Mouse (Mus musculus) left cerebral cortex, adult 11 months (tissue): ENCODE measurements around the gene Rgs3.

ENCODE experiments used
- DNase-seq: peaks from one replicate; pipeline ENCODE4 v3.0.0; 2022; ENCODE audit warnings: low spot score

The Rgs3 gene

DNA sequence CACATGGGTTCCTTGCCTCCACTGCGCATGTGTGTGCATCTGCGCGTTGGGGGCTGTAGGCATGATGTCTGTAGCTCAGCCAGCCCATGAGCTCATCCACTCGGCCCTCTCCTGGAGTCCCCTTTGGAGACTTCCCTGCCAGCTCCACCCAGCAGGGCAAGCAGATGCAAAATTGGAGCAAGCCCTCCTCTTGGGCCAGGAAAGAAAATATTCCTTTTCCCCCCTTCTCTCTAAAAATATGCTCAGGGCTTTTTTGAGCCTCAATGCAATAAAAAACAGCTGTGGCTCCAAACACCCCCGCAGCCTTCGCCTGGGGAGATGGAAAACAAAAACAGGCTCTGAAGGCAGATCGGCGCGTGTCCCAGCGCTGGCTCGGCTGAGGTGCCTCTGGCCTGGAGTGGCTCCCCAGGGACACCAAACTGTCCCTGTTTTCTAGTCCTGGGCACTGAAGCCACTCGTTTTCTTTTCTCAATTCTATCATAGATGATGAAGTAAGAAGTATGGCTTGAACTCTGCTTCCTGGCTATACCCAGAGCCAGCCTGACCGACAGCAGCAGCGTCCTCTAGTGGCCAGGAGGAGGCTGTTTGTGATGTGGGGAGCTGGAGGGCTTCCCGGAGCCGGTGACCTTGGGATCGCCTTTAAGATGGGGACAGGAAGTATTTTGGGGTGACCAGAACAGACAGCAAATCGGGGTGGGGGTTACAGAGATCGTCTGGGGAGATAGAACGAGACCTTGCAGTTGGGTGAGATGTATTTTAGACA, 168.1 kb downstream of the Rgs3 start:
- no peak for DNase-seq

DNA sequence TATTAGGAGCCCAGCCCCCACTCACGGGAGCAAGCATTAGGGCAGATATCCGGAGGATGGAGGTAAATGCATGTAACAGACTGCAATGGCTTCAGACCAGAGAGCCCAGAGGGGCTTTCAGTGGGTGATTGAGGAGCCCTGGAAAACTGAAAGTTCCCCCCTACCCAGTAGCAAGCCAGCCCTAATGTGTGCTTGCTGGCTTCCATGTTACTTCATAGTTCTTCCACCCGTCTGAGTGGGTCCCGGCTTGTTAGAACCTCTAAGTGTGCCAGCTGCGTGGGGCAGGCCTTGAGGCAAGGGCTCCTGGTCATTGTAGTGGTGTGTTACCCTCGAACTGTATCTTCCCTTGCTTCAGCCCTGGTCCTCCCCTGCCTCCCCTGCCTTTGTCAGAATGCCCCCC, 168.8 kb downstream of the Rgs3 start:
- DNase-seq: no peak

DNA sequence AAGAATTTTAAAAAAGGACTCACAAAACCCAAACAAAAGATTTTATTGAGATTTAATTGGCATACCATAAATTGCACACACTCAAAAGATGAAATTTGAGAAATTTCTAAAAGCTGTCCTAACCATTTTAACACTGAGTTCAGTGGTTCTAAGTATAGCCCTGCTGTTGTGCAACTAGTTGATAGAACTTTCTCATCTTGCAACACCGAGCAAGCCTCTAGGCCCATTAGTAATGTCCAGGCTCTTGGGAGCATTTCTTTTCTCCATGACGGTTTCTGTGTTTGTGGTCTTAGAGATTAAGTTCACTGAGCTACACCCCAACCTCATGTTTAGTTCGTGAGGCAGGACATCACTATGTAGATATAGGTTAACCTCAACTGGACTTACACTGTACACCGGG, 169.5 kb downstream of the Rgs3 start:
- DNase-seq: no peak

DNA sequence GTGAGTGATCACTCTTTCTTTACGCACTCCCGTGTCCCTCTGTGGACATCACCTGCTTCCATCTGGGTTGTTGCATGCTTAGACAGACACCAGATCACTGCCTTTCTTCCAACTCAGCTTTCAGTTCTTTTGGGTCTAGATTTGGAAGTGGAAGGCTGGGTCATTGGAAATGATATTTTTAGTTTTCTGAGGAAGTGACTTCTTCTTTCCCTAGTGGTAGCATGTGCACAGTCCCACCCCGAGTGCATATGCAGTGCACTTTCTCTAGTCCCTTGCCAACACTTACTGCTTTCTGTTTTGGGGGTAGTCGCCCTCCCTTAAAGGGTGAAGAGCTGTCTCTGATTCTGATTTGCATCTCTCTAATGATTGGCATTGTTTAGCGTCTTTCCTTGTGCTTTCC, 170.3 kb downstream of the Rgs3 start:
- no peak for DNase-seq

DNA sequence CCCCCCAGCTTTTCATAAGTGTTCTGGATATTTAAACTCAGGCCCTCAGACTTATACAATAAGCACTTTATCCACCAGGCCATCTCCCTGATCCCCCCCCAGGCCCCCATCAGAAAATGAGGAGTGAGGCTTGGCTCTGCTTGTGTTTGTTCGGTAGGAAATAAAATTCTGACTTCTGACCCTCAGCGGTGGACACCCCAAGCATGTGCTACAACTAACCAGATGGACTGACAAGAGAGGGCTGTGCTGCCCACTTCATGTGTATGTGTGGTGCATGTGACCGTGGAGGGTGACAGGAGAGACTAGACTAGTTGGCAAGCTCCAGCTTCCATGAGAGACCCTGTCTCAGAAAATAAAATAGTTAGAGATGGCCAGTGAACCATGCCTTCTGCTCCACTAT, 171.2 kb downstream of the Rgs3 start:
- DNase-seq: no peak

DNA sequence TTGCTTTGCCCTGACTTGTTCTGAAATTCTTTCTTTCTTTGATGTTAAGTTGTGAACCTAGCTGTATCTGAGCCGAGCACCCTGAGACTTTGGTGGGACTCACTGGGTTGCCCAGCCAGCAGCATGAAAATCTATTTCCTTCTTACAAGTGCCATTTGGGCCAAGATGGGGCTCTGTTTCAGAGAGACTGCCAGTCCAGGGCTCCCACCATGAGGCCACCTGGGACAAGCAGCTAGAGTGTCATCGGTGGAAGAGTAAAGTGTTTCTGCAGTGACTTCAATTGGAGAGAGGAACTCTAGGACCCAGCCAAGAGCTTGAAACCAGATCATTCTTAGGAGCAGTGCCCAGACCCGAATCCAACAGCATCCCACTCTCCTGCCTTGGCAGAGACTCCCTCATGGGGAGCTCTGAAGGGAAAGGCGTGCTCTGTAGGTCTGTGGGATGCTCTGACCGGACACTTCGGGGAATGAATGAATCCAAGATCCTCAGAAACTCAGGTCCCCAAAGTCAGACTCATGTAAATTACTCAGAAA, 171.9 kb downstream of the Rgs3 start:
- no peak for DNase-seq

DNA sequence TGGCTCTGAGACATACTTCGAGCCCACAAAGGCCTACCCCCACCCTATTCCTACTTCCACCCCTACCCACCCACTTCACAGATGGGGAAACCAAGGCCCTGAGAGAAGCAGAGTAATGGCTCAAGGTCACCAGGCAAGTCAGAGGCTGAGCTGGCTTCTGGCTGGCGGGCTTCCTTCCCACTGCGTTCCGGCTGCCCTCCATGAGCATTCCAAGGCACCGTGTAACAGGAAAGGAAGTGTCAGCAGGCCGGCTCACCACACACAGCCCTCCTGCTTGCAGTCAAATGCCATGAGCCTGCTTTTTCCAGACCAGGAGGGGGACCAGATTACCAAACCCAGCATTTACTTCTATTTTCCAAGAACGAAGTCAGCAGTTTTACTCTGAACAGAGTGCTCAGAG, 172.4 kb downstream of the Rgs3 start:
- DNase-seq: no peak

DNA sequence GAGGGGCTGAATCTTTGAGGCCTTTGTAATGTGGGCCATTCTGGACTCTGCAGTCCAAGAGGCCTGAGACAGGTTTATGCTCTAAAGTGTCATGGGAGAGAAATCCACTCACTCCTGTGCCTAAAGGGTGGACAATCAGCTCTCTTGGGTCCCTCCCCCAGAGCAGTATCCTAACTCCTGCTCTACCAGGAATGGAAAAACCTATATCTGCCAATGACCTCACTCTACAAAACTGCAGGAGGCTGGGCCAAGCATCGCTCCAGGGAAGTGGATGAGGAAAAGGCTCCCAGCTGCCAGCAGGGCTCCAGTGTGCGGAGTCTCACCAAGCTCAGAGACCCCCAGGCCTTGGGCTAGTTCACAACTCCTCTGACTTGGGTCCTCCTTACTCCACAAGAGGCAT, 173.2 kb downstream of the Rgs3 start:
- no peak for DNase-seq

DNA sequence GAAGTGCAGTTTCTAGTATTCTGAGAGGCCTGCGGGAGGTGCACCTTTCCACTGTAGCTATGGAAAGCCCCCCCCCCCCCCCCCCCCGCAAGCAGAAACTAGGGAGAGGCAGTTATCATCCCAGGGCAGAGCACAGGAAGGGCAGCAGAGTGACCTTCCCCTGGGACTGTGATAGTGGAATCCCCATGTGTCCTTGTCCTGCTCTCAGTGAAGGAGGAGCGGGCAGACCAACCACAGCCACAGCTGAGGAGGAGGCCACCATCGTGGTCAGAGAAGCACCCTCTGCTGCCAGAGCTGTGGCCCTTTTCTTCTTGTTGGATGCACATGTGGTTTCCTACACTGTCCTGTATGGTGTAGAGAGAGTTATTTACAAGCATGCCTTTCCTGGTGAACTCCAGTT, 174.3 kb downstream of the Rgs3 start:
- DNase-seq: no peak

DNA sequence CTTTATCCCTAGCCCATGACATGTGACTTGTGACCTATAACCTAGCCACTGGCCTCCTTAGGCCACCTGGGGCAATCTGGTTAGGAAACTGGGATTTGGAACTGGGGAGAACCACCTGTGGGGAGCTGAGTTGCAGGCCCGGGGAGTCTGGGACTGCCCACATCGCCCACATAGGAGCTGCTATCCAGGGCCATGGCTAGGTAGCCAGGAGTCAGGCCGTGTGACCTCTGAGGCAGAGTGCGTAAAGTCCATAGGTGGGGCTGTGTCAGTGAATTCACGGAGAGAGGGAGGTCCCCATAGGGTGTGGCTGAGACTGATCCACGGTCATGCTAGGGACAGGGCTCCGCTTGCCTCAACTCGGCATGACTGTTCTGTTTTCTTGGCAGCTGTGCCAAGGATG, 175.6 kb downstream of the Rgs3 start:
- DNase-seq: no peak

DNA sequence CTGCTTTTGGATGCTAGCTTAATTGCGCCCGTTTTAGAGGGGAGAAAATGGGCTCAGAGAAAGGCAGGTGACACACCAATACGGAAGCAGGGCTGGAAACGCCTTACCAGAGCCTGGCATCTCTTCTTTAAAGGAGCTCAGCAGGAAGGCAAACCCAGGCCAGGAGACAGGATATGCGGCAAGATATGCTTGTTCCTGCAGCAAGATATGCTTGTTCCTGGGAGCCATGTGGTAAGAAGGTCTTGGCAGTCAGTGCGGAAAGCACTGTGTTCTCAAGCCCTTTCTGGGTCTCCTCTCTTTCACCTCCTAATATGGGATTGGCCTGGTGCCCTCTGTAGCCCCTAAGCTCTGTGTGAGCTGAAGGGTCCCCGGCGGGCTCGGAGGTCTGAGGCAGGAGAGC, 176.2 kb downstream of the Rgs3 start:
- DNase-seq: no peak

DNA sequence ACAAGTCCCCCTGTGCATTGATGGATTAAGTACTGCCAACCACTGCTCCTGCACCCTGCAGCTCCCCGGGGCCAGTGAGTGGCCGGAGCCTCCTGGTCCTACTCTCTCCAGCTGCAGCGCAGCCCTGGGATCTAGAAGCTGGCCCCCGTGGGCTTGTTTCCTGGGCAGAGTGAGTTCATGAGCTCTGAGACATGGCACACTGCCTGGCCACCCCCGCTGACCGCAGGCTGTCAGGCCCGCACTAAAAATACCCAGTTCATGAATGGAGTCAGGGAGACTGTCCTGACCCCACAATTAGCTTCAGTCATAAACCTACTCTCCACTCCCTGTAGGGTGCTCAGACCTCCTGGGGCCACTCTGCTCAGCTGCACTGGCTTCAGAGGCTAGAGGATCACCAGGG, 176.8 kb downstream of the Rgs3 start:
- DNase-seq: no peak

DNA sequence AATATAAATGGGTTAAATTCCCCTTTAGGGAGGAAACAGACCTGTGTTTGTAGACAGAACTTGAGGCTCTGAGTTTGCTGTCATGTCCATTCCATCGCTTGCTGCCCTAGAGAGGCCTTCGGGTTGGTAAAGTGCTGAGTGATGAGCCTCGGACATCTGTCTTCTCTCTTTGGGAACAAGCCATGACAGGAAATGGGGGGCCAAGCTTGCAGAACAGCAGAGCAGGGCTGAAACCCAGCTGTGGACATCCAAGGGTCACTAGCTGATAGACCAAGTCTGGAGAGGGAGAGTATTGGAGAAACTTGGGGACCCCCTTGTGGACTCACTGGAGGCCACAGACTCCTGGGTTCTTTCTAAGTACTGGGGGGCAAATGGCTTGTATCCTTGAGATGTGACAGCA, 177.3 kb downstream of the Rgs3 start:
- no peak for DNase-seq

DNA sequence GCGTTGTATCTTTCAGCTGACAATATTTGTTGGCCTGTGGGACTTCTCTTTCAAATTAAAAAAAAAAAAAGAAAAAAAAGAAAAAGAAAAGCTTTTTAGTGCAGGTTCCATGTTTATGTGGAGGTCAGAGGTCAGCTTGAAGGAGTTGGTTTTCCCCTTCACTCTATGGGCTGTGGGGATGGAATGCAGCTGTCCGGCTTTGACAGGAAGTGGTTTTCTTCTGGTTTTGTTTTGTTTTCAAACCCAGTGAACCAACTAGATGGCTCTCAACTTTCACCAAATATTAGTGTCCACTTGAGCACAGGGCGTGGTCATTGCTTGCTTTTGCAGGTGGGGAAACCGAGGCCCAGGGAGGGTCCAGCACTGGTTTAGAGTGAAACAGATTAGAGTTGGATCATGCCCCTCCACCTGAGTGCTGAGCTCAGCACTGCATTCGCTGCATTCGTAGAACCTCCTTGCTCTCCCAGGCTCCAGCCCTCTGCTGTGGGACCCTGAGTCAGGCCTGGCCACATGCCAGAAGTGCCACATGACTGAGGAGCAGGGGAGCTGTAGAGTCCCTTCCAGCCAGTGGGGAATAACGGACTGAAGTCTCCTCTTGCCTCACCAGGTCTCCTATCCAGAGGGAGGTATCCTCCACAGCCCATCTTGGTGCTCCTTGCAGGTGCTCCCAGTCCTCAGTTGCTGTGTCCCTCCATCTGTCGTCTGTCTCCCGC, 178.5 kb downstream of the Rgs3 start:
- no peak for DNase-seq

DNA sequence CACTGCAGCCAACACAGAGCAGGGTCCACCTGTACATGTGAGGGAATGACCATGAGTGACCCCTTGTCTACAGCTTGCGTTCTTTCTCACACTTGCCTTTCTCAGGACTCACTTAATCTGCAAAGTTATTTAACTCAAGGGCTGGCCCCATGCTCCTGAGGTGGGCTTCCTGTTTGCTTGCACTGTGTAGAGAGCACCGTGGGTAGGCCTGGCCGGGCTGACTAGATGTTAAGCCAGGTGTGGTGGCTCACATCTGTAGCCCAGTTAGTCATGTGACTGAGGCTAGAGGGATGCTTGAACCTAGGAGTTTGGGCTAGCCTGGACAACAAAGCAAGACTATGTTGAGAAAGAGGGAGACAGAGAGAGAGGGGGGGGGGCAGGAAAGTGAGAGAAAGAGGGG, 179.3 kb downstream of the Rgs3 start:
- no peak for DNase-seq

DNA sequence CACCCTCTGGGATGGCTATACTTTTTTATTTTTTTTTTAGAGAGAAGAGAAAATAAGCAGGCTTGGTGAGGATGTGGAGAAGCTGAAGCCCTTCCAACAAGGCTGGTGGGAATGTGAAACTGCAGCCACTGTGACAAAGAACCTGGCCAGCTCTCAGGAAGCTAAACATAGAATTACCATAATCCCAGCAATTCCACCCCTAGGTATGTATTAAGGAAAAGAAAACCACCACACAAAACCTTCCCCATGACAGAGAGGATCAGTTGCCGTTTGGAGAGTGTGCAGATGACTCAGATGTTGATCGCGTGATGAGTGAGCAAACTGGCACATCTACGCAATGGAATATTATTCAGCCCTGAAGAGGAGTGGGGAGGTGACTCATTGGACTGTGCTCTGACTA, 179.9 kb downstream of the Rgs3 start:
- DNase-seq: no peak

DNA sequence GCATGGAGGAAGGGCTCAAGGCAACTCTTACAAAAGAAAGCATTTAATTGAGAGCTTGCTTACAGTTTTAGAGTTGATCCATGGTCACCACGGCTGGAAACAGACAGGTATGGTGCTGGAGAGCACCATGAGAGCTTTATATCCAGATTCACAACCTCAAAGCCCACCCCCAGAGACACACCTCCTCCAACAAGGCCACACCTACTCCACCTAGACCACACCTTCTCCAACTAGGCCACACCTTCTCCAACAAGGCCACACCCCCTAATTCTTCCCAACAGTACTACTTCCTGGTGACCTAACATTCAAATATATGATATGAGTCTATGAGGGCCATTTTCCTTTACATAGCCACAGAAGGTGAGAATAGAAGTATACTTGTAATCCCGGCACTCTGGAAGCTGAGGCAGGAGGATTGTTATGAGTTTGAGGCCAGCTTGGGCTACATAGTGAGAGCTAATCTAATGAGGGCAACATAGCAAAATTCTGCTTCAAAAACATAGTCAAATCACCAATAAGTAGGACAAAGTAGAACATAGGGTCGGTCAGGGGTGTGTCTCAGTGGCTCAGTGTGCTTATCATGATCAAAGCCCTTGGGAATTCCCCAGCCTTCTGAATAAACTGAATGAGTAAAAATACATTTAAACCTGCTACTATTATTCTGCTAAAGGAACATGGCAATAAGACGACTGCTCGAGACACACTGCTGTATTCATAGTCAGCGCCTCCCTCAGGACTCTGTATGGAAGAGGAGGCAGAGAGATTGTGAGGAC, 180.8 kb downstream of the Rgs3 start:
- no peak for DNase-seq

DNA sequence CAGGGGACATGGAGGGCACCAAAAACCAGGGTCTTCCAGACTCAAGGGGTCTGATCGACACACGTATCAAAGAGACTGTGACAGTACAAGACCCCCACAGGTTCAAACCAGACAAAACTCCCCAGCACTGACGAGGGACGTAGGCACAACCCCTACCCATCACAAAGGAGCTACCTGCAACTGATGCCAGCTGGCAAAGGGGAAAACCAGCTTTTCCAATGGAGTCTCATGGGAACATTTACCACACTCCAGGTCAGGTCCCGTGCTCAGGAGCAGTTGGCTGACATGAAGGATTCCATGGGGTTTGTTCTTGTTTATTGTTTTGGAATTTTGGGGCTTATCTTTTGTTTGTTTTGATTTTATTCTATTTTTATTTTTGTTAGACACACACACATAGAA, 181.4 kb downstream of the Rgs3 start:
- no peak for DNase-seq

DNA sequence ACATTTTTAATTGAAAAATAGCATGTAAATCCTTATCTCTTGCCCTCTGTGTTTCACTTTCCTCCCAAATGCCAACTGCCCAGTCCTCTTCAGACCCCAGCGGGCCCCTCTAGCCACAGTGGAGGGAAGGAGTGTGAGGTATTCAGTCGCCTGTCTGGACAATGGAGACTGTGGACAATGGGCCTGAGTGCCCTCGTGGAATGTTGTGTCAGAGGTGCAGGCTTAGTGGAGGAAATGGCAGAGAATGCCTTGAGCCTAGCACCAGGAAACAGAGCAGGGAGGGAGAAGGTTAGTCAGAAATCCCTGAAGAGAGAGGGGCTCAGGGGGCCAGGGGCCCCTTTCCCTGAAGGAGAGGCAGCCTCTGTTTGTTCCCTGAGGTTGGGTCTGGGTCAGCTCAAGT, 182.0 kb downstream of the Rgs3 start:
- no peak for DNase-seq

DNA sequence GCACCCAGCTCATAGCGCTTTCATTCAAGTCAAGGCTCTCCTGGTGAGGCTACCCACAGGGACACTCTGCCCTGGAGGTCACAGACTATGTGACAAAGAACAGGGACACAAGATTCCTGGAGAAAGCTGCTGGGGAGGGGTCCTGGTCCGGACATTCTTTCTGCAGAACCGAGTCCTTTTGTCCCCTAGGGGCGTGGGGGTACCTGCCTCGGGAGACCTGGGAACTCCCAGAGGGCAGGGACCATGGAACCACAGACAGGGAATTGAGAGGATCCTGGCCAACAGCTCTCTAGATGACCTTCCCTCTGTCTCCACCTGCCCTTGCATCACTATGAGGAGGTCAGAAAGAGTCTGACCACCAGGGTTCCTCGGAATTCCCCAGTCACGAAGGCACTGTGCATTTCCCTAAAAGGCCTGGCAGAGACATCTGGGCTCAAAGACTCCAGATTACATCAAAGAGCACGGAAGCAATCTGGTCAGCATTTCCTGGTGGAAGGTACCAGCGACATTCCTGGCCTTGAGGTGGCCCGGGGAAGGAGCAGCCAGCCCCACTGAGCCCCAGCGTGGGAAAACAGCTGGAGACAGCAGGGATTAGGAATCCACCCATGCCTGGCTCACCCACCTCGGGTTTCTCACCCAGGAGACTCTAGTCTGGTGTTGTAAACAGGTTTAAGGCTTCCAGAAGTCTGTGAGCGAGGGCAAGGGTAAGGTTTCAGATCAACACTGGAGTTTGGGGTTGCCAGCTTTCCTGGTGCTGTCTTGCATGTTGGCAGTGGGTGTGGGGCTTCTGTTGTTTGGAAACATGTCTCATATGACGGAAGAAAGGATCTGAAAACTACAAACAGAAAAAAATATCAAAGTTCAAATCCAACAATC, 183.5 kb downstream of the Rgs3 start:
- no peak for DNase-seq

DNA sequence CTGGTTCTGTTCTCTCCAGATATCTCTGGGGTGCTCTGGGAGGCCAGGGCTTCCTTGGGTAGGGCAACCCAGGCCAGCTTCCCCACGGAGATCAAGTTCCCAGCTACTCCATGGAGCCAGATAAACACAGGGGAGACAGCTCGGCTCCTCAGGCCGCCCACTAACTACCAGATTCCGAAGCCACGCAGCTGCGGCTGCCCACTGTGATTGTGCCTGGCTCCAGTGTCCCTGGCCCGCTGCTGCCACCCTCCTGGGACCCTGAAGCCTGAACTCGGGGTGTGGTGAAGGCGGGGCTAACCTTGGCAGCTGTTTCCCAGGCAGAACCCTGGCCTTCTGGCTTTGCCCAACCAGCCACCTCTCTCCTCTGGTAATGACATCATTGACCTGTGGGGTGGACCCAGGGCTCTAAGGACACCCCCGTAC, 184.9 kb downstream of the Rgs3 start:
- DNase-seq: no peak
